Mouse (Mus musculus): ENCODE data around the gene Nxpe5. TPM values are rescaled to one million over a fixed set of nuclear protein-coding genes. Genes with fewer than 3 reads are reported as not detected.

Nxpe5 gene
- total RNA-seq, 1 experiment = 0.09 TPM

DNA sequence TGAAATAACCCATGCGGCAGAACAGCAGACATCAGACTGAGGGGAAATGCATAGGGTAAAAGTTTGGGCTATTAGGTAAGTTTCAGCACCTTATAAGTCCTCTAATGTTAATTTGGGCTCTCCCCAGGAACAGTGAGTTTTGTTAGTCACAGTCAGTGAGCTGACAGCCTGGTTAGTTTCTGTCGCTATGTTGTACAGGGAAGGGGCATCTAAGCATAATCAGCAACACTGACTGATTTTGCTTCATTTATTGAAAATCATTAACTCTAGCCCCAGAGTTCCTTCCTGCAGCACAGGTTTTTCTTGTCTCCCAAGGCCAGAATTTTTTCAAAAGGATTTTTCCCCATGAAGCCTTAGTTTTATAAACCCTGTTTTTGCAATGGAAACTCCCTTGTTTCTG lies 8.1 kb downstream of the Nxpe5 start:
- in situ Hi-C loops (cut with MboI; ENCODE audit: low sequenced_read_pairs in 2 of 2, unreplicated experiment in 2 of 2) = no loop called here
- no peak overlapping the region for H3K4me3 ChIP-seq (ENCODE audit: insufficient read depth in 1 of 2, low read depth in 1 of 2, low read length in 2 of 2, poor library complexity in 1 of 2, severe bottlenecking in 1 of 2)
- H3K9ac ChIP-seq (ENCODE audit: insufficient read depth, low read depth, low read length, poor library complexity, severe bottlenecking) = no peak overlapping the region
- H3K36me3 ChIP-seq (ENCODE audit: control insufficient read depth, insufficient read depth, low read length, poor library complexity, severe bottlenecking) = no peaks in the 10 kb centered on the region
- no peak overlapping the region for H3K27ac ChIP-seq (ENCODE audit: insufficient read depth, low read depth, low read length, poor library complexity, severe bottlenecking)
- DNase-seq (ENCODE audit: low read depth, low spot score) = no peak
- no peaks in the 10 kb centered on the region for H3K9me3 ChIP-seq (ENCODE audit: control insufficient read depth, insufficient read depth, low read depth, low read length)
- H3K4me1 ChIP-seq (ENCODE audit: control insufficient read depth in 2 of 2, insufficient read depth in 2 of 2, low read length in 2 of 2, poor library complexity in 1 of 2) = no peaks in the 10 kb centered on the region
- no peak for TF ChIP-seq ZNF384 (IDR thresholded peaks at IDR 0.05; ENCODE audit: low read depth, low read length)
- TF ChIP-seq CHD2 (IDR thresholded peaks at IDR 0.05; ENCODE audit: low read depth, low read length) = no peak
- TF ChIP-seq HCFC1 (IDR thresholded peaks at IDR 0.05; ENCODE audit: borderline replicate concordance, insufficient read depth, low read length) = no peak
- TF ChIP-seq ZC3H11A (IDR thresholded peaks at IDR 0.05; ENCODE audit: borderline replicate concordance, low read depth, low read length) = no peak
- no peak for TF ChIP-seq MAFK (IDR thresholded peaks at IDR 0.05; ENCODE audit: insufficient read depth, low read depth, low read length)

DNA sequence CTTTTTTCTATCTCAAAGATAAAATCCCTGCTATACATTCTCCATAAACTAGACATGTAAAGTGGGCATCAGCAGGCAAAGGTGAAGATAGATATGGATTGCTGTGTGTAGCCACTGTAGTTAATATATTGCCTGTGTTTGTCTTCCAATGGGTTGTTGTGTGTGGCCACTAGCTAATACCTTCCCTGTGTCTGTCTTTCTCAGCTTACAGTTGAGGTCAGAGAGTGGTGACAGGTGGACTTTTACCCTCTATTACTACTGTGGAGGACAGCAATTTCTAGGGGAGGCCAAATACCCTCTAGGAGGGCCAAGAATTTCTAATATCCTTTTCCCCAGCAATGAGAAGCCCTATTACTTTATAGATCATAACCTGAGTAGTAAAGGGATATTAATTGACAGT lies 8.5 kb downstream of the Nxpe5 start:
- H3K4me3 ChIP-seq (ENCODE audit: insufficient read depth in 1 of 2, low read depth in 1 of 2, low read length in 2 of 2, poor library complexity in 1 of 2, severe bottlenecking in 1 of 2) = no peak overlapping the region
- H3K9me3 ChIP-seq (ENCODE audit: control insufficient read depth, insufficient read depth, low read depth, low read length) = no peaks in the 10 kb centered on the region
- H3K27ac ChIP-seq (ENCODE audit: insufficient read depth, low read depth, low read length, poor library complexity, severe bottlenecking) = no peak overlapping the region
- no peaks in the 10 kb centered on the region for H3K36me3 ChIP-seq (ENCODE audit: control insufficient read depth, insufficient read depth, low read length, poor library complexity, severe bottlenecking)
- no peaks in the 10 kb centered on the region for H3K4me1 ChIP-seq (ENCODE audit: control insufficient read depth in 2 of 2, insufficient read depth in 2 of 2, low read length in 2 of 2, poor library complexity in 1 of 2)
- in situ Hi-C loops (cut with MboI; ENCODE audit: low sequenced_read_pairs in 2 of 2, unreplicated experiment in 2 of 2) = no loop called here
- no peak overlapping the region for H3K9ac ChIP-seq (ENCODE audit: insufficient read depth, low read depth, low read length, poor library complexity, severe bottlenecking)
- DNase-seq (ENCODE audit: low read depth, low spot score) = no peak
- TF ChIP-seq ZNF384 (IDR thresholded peaks at IDR 0.05; ENCODE audit: low read depth, low read length) (no peak), ZC3H11A (IDR thresholded peaks at IDR 0.05; ENCODE audit: borderline replicate concordance, low read depth, low read length) (no peak), MAFK (IDR thresholded peaks at IDR 0.05; ENCODE audit: insufficient read depth, low read depth, low read length) (no peak), HCFC1 (IDR thresholded peaks at IDR 0.05; ENCODE audit: borderline replicate concordance, insufficient read depth, low read length) (no peak)

DNA sequence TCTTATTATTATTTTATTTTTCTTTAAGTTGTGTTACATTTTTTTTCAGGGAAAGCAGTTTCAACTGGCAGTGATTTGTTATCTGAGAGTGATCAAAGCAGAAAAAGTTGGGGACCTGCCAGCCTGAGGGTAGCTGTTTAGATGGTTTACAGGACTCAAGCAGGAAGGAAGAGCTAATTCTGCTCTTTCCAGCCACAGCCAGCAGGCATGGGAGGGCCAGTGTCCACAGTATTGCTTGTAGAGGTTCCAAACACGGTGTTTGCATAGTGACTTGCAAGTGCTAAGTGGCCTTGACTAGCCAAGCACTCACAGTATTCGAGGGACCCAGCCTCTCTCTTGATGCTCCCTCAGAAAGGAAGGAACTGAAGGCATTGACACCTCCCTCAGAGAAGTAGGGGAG lies 15.8 kb downstream of the Nxpe5 start:
- in situ Hi-C loops (cut with MboI; ENCODE audit: low sequenced_read_pairs in 2 of 2, unreplicated experiment in 2 of 2) = no loop called here
- no peaks in the 10 kb centered on the region for H3K9me3 ChIP-seq (ENCODE audit: control insufficient read depth, insufficient read depth, low read depth, low read length)
- no peak for DNase-seq (ENCODE audit: low read depth, low spot score)
- H3K4me1 ChIP-seq (ENCODE audit: control insufficient read depth in 2 of 2, insufficient read depth in 2 of 2, low read length in 2 of 2, poor library complexity in 1 of 2) = no peaks in the 10 kb centered on the region
- H3K4me3 ChIP-seq (ENCODE audit: insufficient read depth in 1 of 2, low read depth in 1 of 2, low read length in 2 of 2, poor library complexity in 1 of 2, severe bottlenecking in 1 of 2) = no peak overlapping the region
- no peak overlapping the region for H3K9ac ChIP-seq (ENCODE audit: insufficient read depth, low read depth, low read length, poor library complexity, severe bottlenecking)
- H3K36me3 ChIP-seq (ENCODE audit: control insufficient read depth, insufficient read depth, low read length, poor library complexity, severe bottlenecking) = no peaks in the 10 kb centered on the region
- no peak overlapping the region for H3K27ac ChIP-seq (ENCODE audit: insufficient read depth, low read depth, low read length, poor library complexity, severe bottlenecking)
- no peak for TF ChIP-seq HCFC1 (IDR thresholded peaks at IDR 0.05; ENCODE audit: borderline replicate concordance, insufficient read depth, low read length)
- no peak for TF ChIP-seq ZNF384 (IDR thresholded peaks at IDR 0.05; ENCODE audit: low read depth, low read length)
- no peak for TF ChIP-seq MAFK (IDR thresholded peaks at IDR 0.05; ENCODE audit: insufficient read depth, low read depth, low read length)

DNA sequence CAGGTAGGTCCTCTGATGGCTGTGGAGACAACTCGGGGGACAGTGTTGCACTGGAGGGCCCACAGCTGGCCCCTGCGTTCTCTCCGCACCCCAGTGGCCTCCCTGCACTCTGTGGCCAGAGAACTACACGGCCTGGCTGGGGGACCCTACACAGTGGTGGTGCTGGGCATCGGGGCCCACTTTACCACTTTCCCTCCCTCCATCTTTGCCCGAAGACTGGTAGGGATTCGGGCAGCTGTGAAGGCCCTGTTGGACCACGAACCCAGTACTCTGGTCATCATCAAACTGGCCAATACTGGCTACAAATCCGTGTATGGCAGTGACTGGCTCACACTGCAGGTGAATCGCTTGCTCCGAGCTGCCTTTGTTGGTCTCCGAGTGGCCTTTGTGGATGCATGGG lies 25.4 kb downstream of the Nxpe5 start:
- Histone ChIP-seq H3K4me3 (ENCODE audit: insufficient read depth in 1 of 2, low read depth in 1 of 2, low read length in 2 of 2, poor library complexity in 1 of 2, severe bottlenecking in 1 of 2) (no peak overlapping the region), H3K4me1 (ENCODE audit: control insufficient read depth in 2 of 2, insufficient read depth in 2 of 2, low read length in 2 of 2, poor library complexity in 1 of 2) (peaks cover 0 to under 1% of the 10 kb centered on the region in 2 experiments; a peak in 1 of 4 replicates), H3K36me3 (ENCODE audit: control insufficient read depth, insufficient read depth, low read length, poor library complexity, severe bottlenecking) (no peaks in the 10 kb centered on the region), H3K27ac (ENCODE audit: insufficient read depth, low read depth, low read length, poor library complexity, severe bottlenecking) (no peak overlapping the region), H3K9ac (ENCODE audit: insufficient read depth, low read depth, low read length, poor library complexity, severe bottlenecking) (no peak overlapping the region), H3K9me3 (ENCODE audit: control insufficient read depth, insufficient read depth, low read depth, low read length) (no peaks in the 10 kb centered on the region)
- DNase-seq (ENCODE audit: low read depth, low spot score) = no peak
- TF ChIP-seq CHD2 (IDR thresholded peaks at IDR 0.05; ENCODE audit: low read depth, low read length) (no peak), MAFK (IDR thresholded peaks at IDR 0.05; ENCODE audit: insufficient read depth, low read depth, low read length) (no peak), ZC3H11A (IDR thresholded peaks at IDR 0.05; ENCODE audit: borderline replicate concordance, low read depth, low read length) (no peak), ZNF384 (IDR thresholded peaks at IDR 0.05; ENCODE audit: low read depth, low read length) (no peak), HCFC1 (IDR thresholded peaks at IDR 0.05; ENCODE audit: borderline replicate concordance, insufficient read depth, low read length) (no peak)
- in situ Hi-C loops (cut with MboI; ENCODE audit: low sequenced_read_pairs in 2 of 2, unreplicated experiment in 2 of 2) = loop anchor here in 1 of 2 experiments (5.0 kb wide), 1 partner anchor 44 kb away; no protein-coding TSS in a partner anchor

DNA sequence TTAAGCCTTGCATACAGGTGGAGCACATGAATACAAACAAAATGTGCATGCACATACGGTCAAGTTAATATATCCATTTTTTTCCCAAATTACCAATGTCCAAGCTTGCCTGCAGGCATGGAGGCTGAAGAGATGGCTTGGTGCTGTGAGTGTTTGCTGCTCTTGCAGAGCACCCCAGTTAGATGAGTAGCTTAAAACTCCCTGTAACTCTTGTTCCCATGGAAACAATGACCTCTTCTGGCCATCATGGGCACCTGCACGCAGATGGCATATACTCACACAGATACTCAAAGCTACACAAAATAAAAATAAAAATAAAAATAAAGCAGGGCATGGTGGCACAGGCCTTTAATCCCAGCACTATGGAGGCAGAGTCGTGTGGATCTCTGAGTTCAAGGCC lies 27.4 kb downstream of the Nxpe5 start:
- Histone ChIP-seq H3K4me1 (ENCODE audit: control insufficient read depth in 2 of 2, insufficient read depth in 2 of 2, low read length in 2 of 2, poor library complexity in 1 of 2) (peaks cover 0 to 2% of the 10 kb centered on the region in 2 experiments; a peak in 1 of 4 replicates), H3K36me3 (ENCODE audit: control insufficient read depth, insufficient read depth, low read length, poor library complexity, severe bottlenecking) (peaks cover 3% of the 10 kb centered on the region; the same call in 1 of the 2 replicates), H3K9ac (ENCODE audit: insufficient read depth, low read depth, low read length, poor library complexity, severe bottlenecking) (no peak overlapping the region), H3K4me3 (ENCODE audit: insufficient read depth in 1 of 2, low read depth in 1 of 2, low read length in 2 of 2, poor library complexity in 1 of 2, severe bottlenecking in 1 of 2) (no peak overlapping the region), H3K27ac (ENCODE audit: insufficient read depth, low read depth, low read length, poor library complexity, severe bottlenecking) (no peak overlapping the region), H3K9me3 (ENCODE audit: control insufficient read depth, insufficient read depth, low read depth, low read length) (no peaks in the 10 kb centered on the region)
- DNase-seq (ENCODE audit: low read depth, low spot score) = no peak
- in situ Hi-C loops (cut with MboI; ENCODE audit: low sequenced_read_pairs in 2 of 2, unreplicated experiment in 2 of 2) = loop anchor here in 1 of 2 experiments (5.0 kb wide), 1 partner anchor 46 kb away; no protein-coding TSS in a partner anchor
- TF ChIP-seq ZC3H11A (IDR thresholded peaks at IDR 0.05; ENCODE audit: borderline replicate concordance, low read depth, low read length) (no peak), HCFC1 (IDR thresholded peaks at IDR 0.05; ENCODE audit: borderline replicate concordance, insufficient read depth, low read length) (no peak), ZNF384 (IDR thresholded peaks at IDR 0.05; ENCODE audit: low read depth, low read length) (no peak), MAFK (IDR thresholded peaks at IDR 0.05; ENCODE audit: insufficient read depth, low read depth, low read length) (no peak), CHD2 (IDR thresholded peaks at IDR 0.05; ENCODE audit: low read depth, low read length) (no peak)

Measured in ES-E14 (cell line).